Mouse (Mus musculus) midbrain, embryonic 16.5 days (tissue): ENCODE results near the gene Prc1. TPM values are rescaled to one million over a fixed set of nuclear protein-coding genes. Genes with fewer than 3 reads are reported as not detected.
A peak's percentile ranks its signal among the peaks of the same experiment; 100 is the strongest.

ENCODE experiments used
- ATAC-seq: fragments of 200-750 bp; cut with Nextera tagmentation; 2 replicates; pipeline ENCODE4 v1.8.0; 2017; ENCODE audit warnings: moderate TSS enrichment
- H3K27ac ChIP-seq: fragments of 300-500 bp; sonication (generic); 2 replicates; pipeline ENCODE4 v1.5.1; 2014; ENCODE audit warnings: mild to moderate bottlenecking, low read length, mixed read lengths
- H3K27me3 ChIP-seq: fragments of 300-500 bp; sonication (generic); 2 replicates; pipeline ENCODE4 v1.6.1; 2014; ENCODE audit warnings: low read depth, low read length, mixed read lengths; ENCODE audit not compliant: control insufficient read depth, insufficient read depth
- H3K36me3 ChIP-seq: fragments of 300-500 bp; sonication (generic); 2 replicates; pipeline ENCODE4 v1.6.1; 2014; ENCODE audit warnings: mild to moderate bottlenecking, low read length, moderate library complexity, mixed read lengths; ENCODE audit not compliant: control insufficient read depth, insufficient read depth
- H3K4me1 ChIP-seq: fragments of 300-500 bp; sonication (generic); 2 replicates; pipeline ENCODE4 v1.6.1; 2014; ENCODE audit warnings: mild to moderate bottlenecking, low read length, mixed read lengths; ENCODE audit not compliant: control insufficient read depth, insufficient read depth
- H3K4me2 ChIP-seq: fragments of 300-500 bp; sonication (generic); 2 replicates; pipeline ENCODE4 v1.6.1; 2014; ENCODE audit warnings: mild to moderate bottlenecking, low read length, mixed read lengths
- H3K4me3 ChIP-seq: fragments of 300-500 bp; sonication (generic); 2 replicates; pipeline ENCODE4 v1.5.1; 2014; ENCODE audit warnings: low read depth, mild to moderate bottlenecking, low read length, moderate library complexity, mixed read lengths
- H3K9ac ChIP-seq: fragments of 300-500 bp; sonication (generic); 2 replicates; pipeline ENCODE4 v1.6.1; 2014; ENCODE audit warnings: low read depth, low read length, mixed read lengths
- H3K9me3 ChIP-seq: fragments of 300-500 bp; sonication (generic); replicated peaks from 2 replicates; pipeline ENCODE4 v1.6.1; 2014; ENCODE audit warnings: mild to moderate bottlenecking, low read length, mixed read lengths; ENCODE audit not compliant: control insufficient read depth, poor library complexity, severe bottlenecking
- WGBS: fragments of 180-500 bp; shearing (Covaris S2); extraction: QIAGEN DNeasy Blood & Tissue Kit; methylation state at CpG from one replicate; pipeline ENCODE4 v1.1.7; 2014; 5-methylcytosine and 5-hydroxymethylcytosine counted together
- polyA plus RNA-seq: library from polyadenylated mRNA; unstranded; fragments of >200 nt; fragmentation: Nextera tagmentation; extraction: Ambion mirVana; gene quantifications from 2 replicates; pipeline ENCODE4 v1.2.1, GENCODE M21; 2015

Prc1 gene
- polyA plus RNA-seq, 1 experiment from 2014 or later: 22.6 TPM

GRCm38 (mm10) chr7:80280032-80280431, 14.2 kb upstream of the Prc1 start:
- Histone ChIP-seq H3K36me3 (peaks cover 48% of the 10 kb centered on the region), H3K9ac (no peak overlapping the region), H3K27me3 (no peaks in the 10 kb centered on the region), H3K4me3 (no peak overlapping the region), H3K4me1 (no peaks in the 10 kb centered on the region), H3K9me3 (no peaks in the 10 kb centered on the region), H3K27ac (no peak overlapping the region), H3K4me2 (no peak overlapping the region)
- 87% methylated on average over 10 of the region's 10 CpGs for WGBS
- no peak for ATAC-seq

- Histone ChIP-seq H3K4me3 (no peak overlapping the region), H3K4me2 (no peak overlapping the region), H3K36me3 (peaks cover 50% of the 10 kb centered on the region), H3K9me3 (no peaks in the 10 kb centered on the region), H3K27me3 (no peaks in the 10 kb centered on the region), H3K27ac (no peak overlapping the region), H3K4me1 (no peaks in the 10 kb centered on the region), H3K9ac (no peak overlapping the region)
- no peak for ATAC-seq
- WGBS: 94% methylated on average over 2 of the region's 2 CpGs
Measured at GRCm38 (mm10) chr7:80280998-80281397, 13.3 kb upstream of the Prc1 start.

- H3K9ac ChIP-seq: no peak overlapping the region
- 79% methylated on average over 3 of the region's 3 CpGs for WGBS
- H3K27ac ChIP-seq: no peak overlapping the region
Measured at GRCm38 (mm10) chr7:80281646-80282045, 12.6 kb upstream of the Prc1 start.

GRCm38 (mm10) chr7:80283226-80283918, 10.9 kb upstream of the Prc1 start:
- H3K4me2 ChIP-seq: no peak overlapping the region
- no peaks in the 10 kb centered on the region for H3K4me1 ChIP-seq
- H3K4me3 ChIP-seq: no peak overlapping the region
- H3K27me3 ChIP-seq: no peaks in the 10 kb centered on the region
- no peak overlapping the region for H3K9ac ChIP-seq
- ATAC-seq: no peak
- H3K36me3 ChIP-seq: peaks cover 57% of the 10 kb centered on the region
- no peak overlapping the region for H3K27ac ChIP-seq
- 94% methylated on average over 3 of the region's 3 CpGs for WGBS
- H3K9me3 ChIP-seq: no peaks in the 10 kb centered on the region

More at GRCm38 (mm10) chr7:80281646-80282045, 12.6 kb upstream of the Prc1 start:
- no peak overlapping the region for H3K4me3 ChIP-seq
- H3K4me1 ChIP-seq: no peaks in the 10 kb centered on the region
- H3K27me3 ChIP-seq: no peaks in the 10 kb centered on the region
- no peaks in the 10 kb centered on the region for H3K9me3 ChIP-seq
- no peak for ATAC-seq
- H3K4me2 ChIP-seq: no peak overlapping the region
- H3K36me3 ChIP-seq: peaks cover 51% of the 10 kb centered on the region

GRCm38 (mm10) chr7:80284391-80284790, 9.9 kb upstream of the Prc1 start:
- Histone ChIP-seq H3K4me3 (no peak overlapping the region), H3K9ac (no peak overlapping the region), H3K4me2 (no peak overlapping the region), H3K36me3 (peaks cover 52% of the 10 kb centered on the region), H3K27ac (no peak overlapping the region), H3K4me1 (no peaks in the 10 kb centered on the region), H3K9me3 (no peaks in the 10 kb centered on the region), H3K27me3 (no peaks in the 10 kb centered on the region)
- 91% methylated on average over 5 of the region's 5 CpGs for WGBS
- ATAC-seq: no peak

- no peak overlapping the region for H3K4me2 ChIP-seq
- H3K4me1 ChIP-seq: no peaks in the 10 kb centered on the region
- H3K27me3 ChIP-seq: no peaks in the 10 kb centered on the region
- H3K9ac ChIP-seq: no peak overlapping the region
- H3K9me3 ChIP-seq: no peaks in the 10 kb centered on the region
- H3K36me3 ChIP-seq: peaks cover 45% of the 10 kb centered on the region
- no peak for ATAC-seq
- no peak overlapping the region for H3K4me3 ChIP-seq
- WGBS: 96% methylated on average over 6 of the region's 6 CpGs
- H3K27ac ChIP-seq: no peak overlapping the region
Measured at GRCm38 (mm10) chr7:80285725-80286124, 8.5 kb upstream of the Prc1 start.

- 82% methylated on average over 10 of the region's 10 CpGs for WGBS
- no peak for ATAC-seq
- Histone ChIP-seq H3K4me1 (no peaks in the 10 kb centered on the region), H3K4me2 (no peak overlapping the region), H3K4me3 (no peak overlapping the region), H3K9ac (no peak overlapping the region), H3K36me3 (peaks cover 45% of the 10 kb centered on the region), H3K27ac (no peak overlapping the region), H3K9me3 (no peaks in the 10 kb centered on the region), H3K27me3 (no peaks in the 10 kb centered on the region)
Measured at GRCm38 (mm10) chr7:80287736-80288135, 6.5 kb upstream of the Prc1 start.

GRCm38 (mm10) chr7:80294764-80295648, 756 bp downstream of the Prc1 start:
- Histone ChIP-seq H3K27me3 (no peaks in the 10 kb centered on the region), H3K9me3 (no peaks in the 10 kb centered on the region), H3K36me3 (peaks cover 2% of the 10 kb centered on the region; the same call in 1 of the 2 replicates), H3K9ac (peak overlapping the region; percentile 67), H3K4me1 (peaks cover 8% of the 10 kb centered on the region), H3K4me2 (peak overlapping the region; percentile 98), H3K27ac (peak overlapping the region; percentile 35; the same call in 1 of the 2 replicates), H3K4me3 (peak overlapping the region; percentile 68)
- WGBS: 10% methylated on average over 37 of the region's 37 CpGs
- no peak for ATAC-seq

GRCm38 (mm10) chr7:80296462-80296861, 2.2 kb downstream of the Prc1 start:
- H3K4me1 ChIP-seq: peaks cover 8% of the 10 kb centered on the region

More at GRCm38 (mm10) chr7:80296462-80296861, 2.2 kb downstream of the Prc1 start:
- Histone ChIP-seq H3K36me3 (no peaks in the 10 kb centered on the region), H3K9me3 (no peaks in the 10 kb centered on the region), H3K27me3 (no peaks in the 10 kb centered on the region), H3K9ac (no peak overlapping the region), H3K4me2 (no peak overlapping the region), H3K4me3 (no peak overlapping the region), H3K27ac (no peak overlapping the region)
- no peak for ATAC-seq
- 92% methylated on average over 6 of the region's 6 CpGs for WGBS
